Mouse (Mus musculus): Measurements from ENCODE around the gene Dnlz. TPM values are rescaled to one million over a fixed set of nuclear protein-coding genes. Genes with fewer than 3 reads are reported as not detected.

The Dnlz gene
- total RNA-seq, 2 experiments from 2014 or later, result 27.5 to 28.7 TPM

GRCm38 (mm10) chr2:26359983-26360382, 8.1 kb upstream of the Dnlz start:
- DNase-seq (ENCODE audit: low spot score in 2 of 2), result no peak
- intact Hi-C loops (cut with DNase I), result no loop called here

DNA sequence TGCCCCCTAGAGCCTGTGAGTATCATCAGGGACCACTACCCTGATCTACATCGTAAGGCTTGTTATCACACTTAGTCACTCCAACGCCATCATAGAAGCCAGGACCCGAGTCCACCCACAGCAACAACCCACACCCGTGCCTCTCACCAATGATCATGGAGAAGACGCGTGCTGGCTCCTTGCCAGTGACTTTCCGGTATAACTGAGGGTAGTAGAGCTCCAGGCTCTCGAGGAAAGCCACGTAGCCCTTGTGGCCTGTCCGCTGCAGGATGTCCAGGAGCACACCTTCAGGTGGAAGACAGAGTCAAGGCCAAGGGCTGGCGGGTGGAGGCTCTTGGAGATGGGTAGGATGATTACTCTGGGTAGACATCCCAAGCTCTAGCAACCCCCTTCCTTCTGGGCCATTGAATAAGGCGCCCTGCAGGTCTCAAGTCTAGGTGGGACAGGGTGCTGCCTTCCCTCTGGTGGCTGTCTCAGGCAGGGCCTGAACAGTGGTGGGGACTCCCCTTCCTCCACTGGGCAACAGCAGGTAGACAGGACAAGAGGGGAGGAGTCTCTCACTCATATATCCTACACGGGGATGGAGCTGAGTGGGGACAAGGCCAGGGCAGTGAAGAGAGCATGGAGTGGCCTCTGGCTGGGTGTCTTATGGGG, 6.9 kb upstream of the Dnlz start:
- intact Hi-C loops (cut with DNase I), result no loop called here
- no peak for DNase-seq (ENCODE audit: low spot score in 2 of 2)

DNA sequence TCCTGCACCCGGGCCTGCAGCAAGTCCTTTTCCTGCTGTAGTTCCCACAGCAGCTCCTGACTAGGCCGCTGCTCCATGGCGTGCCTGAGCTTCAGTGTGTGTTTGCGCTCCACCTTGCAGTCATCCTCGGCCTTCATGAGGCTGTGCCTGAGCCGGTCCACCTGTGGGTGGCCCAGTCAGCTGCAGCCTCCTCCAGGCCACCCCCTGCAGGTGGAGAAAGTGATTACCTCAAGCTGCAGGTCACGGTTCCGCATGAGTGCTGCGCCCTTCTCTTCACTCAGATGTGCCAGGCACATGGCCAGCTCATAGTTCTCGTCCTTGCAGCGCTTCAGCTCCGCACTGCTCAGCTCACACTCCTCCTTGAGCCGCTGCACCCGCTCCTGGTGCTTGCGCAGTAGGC, 5.6 kb upstream of the Dnlz start:
- intact Hi-C loops (cut with DNase I), result no loop called here

DNA sequence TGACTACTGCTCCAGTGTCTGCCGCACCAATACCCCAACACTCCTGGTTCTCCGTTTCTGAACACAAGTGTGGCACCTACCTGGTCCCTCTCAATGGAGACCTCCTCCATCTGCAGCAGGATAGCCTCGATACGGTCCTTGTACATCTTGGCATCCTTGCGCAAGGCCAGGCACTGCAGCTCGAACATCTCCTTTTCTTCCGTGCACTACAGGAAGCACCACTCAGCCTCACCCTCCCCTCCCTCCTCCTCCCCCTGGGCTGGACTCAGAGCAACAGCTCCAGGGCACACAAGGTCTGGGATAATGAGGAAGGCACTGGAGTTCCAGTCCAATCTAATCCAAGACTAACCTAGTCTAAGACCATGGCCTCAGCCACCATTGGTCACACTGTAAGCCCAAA, 4.8 kb upstream of the Dnlz start:
- intact Hi-C loops (cut with DNase I), result no loop called here
- no peak for DNase-seq (ENCODE audit: low spot score in 2 of 2)

More for the DNA sequence above, 5.6 kb upstream of the Dnlz start:
- DNase-seq (ENCODE audit: low spot score in 2 of 2), result no peak

- intact Hi-C loops (cut with DNase I), result no loop called here
- DNase-seq (ENCODE audit: low spot score in 2 of 2), result no peak
Measured at GRCm38 (mm10) chr2:26356231-26356630, 4.3 kb upstream of the Dnlz start.

GRCm38 (mm10) chr2:26354401-26354800, 2.5 kb upstream of the Dnlz start:
- intact Hi-C loops (cut with DNase I), result loop anchor here (5.0 kb wide), 1 partner anchor 33 kb away; the partner anchor contains the start of genes Entr1 and Pmpca
- DNase-seq (ENCODE audit: low spot score in 2 of 2), result no peak

GRCm38 (mm10) chr2:26353066-26353980, 1.4 kb upstream of the Dnlz start:
- intact Hi-C loops (cut with DNase I), result loop anchor here (2.0 to 5.0 kb wide), 2 partner anchors 34 to 53 kb away; partner anchors contain the start of genes Entr1 and Pmpca
- DNase-seq (ENCODE audit: low spot score in 2 of 2), result no peak

GRCm38 (mm10) chr2:26352291-26352910, 491 bp upstream of the Dnlz start:
- intact Hi-C loops (cut with DNase I), result loop anchor here (2.0 to 5.0 kb wide), 2 partner anchors 35 to 52 kb away; partner anchors contain the start of genes Entr1 and Pmpca
- DNase-seq (ENCODE audit: low spot score in 2 of 2), result peak; percentile 57 to 58

- intact Hi-C loops (cut with DNase I), result no loop called here
- no peak for DNase-seq (ENCODE audit: low spot score in 2 of 2)
Measured at GRCm38 (mm10) chr2:26348241-26348640, 3.7 kb downstream of the Dnlz start.

DNA sequence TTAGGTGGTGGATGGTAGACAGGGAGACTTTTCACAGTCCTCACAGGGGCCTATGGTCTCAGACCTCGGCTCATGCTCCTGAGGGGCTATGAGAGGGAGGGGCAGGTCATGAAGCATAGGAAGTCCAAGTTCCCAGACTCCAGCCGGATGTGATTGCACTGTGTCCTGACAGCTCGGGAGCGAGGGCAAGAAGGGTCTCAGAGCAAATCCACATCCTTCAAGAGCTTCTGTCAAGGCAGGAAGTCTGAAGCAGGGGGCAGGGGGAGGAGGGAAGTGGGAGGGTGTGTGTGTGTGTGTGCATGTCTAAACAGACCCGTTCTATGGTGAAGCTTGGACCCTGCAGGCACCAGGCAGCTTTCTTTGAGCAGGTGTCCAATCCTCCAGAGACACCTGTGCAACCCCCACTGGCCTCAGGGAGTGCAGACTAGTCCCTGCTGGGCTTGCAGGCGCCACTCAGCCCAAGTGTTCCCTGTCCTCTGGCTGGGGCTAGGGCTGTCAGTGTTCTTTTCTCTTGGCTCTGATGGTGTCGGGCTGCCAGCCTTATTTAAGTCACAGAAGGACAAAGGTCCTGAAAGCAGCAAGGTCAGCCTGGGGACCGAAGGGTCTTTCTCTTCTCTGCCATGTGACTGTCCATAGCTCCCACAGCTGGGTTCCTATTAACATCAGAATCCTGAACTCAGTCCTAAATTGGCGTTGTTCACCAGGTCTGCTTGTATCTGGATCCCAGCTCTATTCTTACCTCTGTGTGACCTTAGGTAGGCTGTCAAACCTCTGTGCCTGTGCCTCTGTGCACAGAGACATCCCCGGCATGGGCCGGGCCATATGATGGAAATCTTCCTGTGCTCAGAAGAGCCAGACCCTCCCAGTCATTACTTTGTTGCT, 9.1 kb downstream of the Dnlz start:
- no peak for DNase-seq (ENCODE audit: low spot score in 2 of 2)
- intact Hi-C loops (cut with DNase I), result no loop called here

DNA sequence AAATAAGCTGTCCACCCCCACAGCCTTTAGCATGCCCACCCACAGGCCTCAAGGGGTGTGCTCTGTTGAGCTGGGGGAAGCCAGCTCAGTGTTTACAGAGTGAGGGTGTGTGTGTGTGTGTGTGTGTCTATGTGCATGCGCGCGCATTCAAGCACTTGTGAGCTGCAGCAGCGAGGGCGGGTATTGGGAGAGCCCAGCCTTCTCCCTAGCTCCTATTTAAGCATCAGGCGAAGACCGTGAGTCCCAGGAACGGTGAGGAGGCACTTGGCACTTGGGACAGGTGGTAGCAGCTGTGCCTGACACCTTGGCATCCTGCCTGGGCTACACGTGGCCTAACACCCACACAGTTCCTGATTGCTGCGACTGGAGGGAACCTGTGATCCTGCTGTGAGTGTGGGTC, 9.9 kb downstream of the Dnlz start:
- DNase-seq (ENCODE audit: low spot score in 2 of 2), result peak; percentile 79 to 85
- intact Hi-C loops (cut with DNase I), result no loop called here

GRCm38 (mm10) chr2:26341510-26341981, 10.4 kb downstream of the Dnlz start:
- intact Hi-C loops (cut with DNase I), result no loop called here
- peak; percentile 54 to 74 for DNase-seq (ENCODE audit: low spot score in 2 of 2)

DNA sequence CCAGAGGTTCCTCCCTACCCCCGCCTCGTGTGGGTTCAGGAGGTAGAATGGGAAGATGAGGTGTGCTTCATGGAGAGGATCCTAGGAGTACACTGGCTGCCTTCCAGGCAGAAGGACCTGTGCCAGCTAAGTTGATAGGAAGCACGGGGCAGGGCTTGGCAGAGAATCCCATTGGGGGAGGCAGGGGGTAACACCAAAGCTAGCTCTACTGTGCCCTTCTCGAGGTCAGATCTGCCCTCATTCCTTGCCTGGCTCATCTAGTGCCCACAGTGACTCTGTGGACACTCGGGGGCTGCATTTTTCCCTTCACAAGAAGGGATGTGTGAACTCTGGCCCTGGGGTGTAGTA, 12.7 kb downstream of the Dnlz start:
- intact Hi-C loops (cut with DNase I), result no loop called here
- no peak for DNase-seq (ENCODE audit: low spot score in 2 of 2)

DNA sequence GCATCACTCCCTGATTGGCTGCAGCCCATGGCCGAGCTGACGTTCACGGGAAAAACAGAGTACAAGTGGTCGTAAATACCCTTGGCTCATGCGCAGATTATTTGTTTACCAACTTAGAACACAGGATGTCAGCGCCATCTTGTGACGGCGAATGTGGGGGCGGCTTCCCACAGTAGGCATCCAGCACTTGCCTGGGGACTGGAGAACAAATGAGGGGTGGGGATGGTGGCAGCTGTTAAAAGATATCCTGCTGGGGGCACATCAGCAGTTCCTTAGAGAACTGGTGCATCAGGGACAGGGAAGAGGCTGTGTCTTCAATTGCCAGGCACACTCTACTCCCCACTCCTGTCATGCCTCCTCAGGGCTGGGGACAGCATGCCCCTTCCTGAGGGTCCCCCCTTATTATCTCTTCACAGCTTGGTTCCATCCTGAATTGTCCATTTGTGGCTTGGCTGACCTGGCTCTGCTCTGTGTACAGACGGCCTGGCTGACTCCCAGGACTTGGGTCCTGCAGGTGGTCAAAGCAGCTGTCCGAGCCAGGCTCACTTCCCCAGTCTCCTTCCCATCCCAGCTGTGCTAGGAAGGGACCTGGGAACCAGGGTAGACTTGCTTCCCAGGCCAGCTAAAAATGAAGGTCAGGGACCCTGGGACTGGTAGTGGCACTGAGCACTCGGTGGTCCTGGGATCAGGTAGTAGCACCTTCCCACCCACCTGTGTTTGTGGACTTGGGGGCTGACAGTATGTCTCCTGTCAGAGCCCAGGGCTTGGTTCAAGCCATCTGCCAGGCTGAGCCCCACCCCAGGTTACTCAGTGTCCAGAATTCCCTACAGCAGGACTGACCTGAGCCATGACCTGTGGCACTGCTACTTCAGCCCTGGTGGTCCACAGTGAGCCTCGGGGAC, 13.4 kb downstream of the Dnlz start:
- no peak for DNase-seq (ENCODE audit: low spot score in 2 of 2)
- intact Hi-C loops (cut with DNase I), result no loop called here

- intact Hi-C loops (cut with DNase I), result no loop called here
- no peak for DNase-seq (ENCODE audit: low spot score in 2 of 2)
Measured at GRCm38 (mm10) chr2:26330702-26331101, 21.2 kb downstream of the Dnlz start.

GRCm38 (mm10) chr2:26330056-26330468, 21.8 kb downstream of the Dnlz start:
- intact Hi-C loops (cut with DNase I), result no loop called here
- no peak for DNase-seq (ENCODE audit: low spot score in 2 of 2)

GRCm38 (mm10) chr2:26329402-26329801, 22.5 kb downstream of the Dnlz start:
- intact Hi-C loops (cut with DNase I), result loop anchor here (10.0 kb wide), 1 partner anchor 235 kb away; no protein-coding TSS in a partner anchor
- DNase-seq (ENCODE audit: low spot score in 2 of 2), result no peak

- DNase-seq (ENCODE audit: low spot score in 2 of 2), result no peak
- intact Hi-C loops (cut with DNase I), result loop anchor here (10.0 kb wide), 1 partner anchor 237 kb away; no protein-coding TSS in a partner anchor
Measured at GRCm38 (mm10) chr2:26327852-26328251, 24.1 kb downstream of the Dnlz start.
